Mouse (Mus musculus): ENCODE measurements around the gene Lrwd1. TPM values are rescaled to one million over a fixed set of nuclear protein-coding genes. Genes with fewer than 3 reads are reported as not detected.

The Lrwd1 gene
- polyA plus RNA-seq, 1 experiment from 2014 or later = 37.7 TPM

- H3K36me3 ChIP-seq = no peaks in the 10 kb centered on the region
- 83% methylated on average over 3 of the region's 3 CpGs for whole genome bisulfite sequencing
- no peaks in the 10 kb centered on the region for H3K9me3 ChIP-seq
- H3K4me2 ChIP-seq (replicated peaks) = no peak overlapping the region
- no peak overlapping the region for H3K9ac ChIP-seq
- ATAC-seq (ENCODE audit: low FRiP score, low read depth) = no peak
- no peaks in the 10 kb centered on the region for H3K27me3 ChIP-seq (replicated peaks)
- H3K4me3 ChIP-seq = no peak overlapping the region
- no peaks in the 10 kb centered on the region for H3K4me1 ChIP-seq
- no peak overlapping the region for H3K27ac ChIP-seq
Measured at GRCm38 (mm10) chr5:136109042-136109441, 26.8 kb downstream of the Lrwd1 start.

DNA sequence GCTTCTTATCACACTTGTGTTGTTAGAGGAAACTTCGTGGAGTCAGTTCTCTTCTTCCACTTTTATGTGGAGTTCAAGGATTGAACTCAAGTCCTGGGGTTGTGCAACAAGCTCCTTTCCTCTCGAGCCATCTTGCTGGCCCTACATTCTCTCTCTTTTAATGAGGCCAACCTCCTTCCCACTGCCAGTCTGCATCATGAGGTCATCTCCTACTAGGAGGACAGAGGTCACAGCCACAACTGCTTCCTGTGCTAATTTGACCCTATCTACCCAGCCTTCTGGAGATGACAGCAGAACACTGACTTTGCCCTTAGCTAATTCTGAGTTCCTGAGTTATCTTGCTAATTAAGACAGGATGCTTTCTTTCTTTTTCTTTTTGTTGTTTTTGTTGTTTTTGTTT is 27.4 kb downstream of the Lrwd1 start:
- no peak overlapping the region for H3K9ac ChIP-seq
- no peaks in the 10 kb centered on the region for H3K4me1 ChIP-seq
- no peak overlapping the region for H3K4me2 ChIP-seq (replicated peaks)
- H3K4me3 ChIP-seq = no peak overlapping the region
- H3K27ac ChIP-seq = no peak overlapping the region
- 73% methylated on average over 2 of the region's 2 CpGs for WGBS
- no peaks in the 10 kb centered on the region for H3K36me3 ChIP-seq
- H3K9me3 ChIP-seq = no peaks in the 10 kb centered on the region
- H3K27me3 ChIP-seq (replicated peaks) = peaks cover 4% of the 10 kb centered on the region; the same call in 1 of the 2 replicates
- ATAC-seq (ENCODE audit: low FRiP score, low read depth) = no peak

DNA sequence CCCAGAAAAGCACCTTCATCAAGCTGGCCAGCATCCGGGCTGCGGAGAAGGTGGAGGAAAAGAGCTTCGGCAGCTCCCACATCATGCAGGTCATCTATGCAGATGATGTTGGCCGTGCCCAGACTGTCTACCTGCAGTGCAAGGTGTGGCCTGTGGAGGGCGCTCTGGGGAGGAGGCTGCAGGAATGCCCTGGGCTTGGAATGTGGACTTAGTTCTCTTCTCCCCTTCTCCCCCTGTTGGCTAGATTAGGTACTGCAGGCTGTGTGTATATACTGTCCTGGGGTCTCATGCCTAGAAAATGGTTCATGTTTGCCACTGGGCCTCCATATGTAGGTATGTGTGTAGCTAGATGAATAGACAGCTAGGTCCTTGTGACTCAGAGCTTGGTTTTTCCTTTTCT is 31.4 kb downstream of the Lrwd1 start:
- Histone ChIP-seq H3K27ac (no peak overlapping the region), H3K9me3 (no peaks in the 10 kb centered on the region), H3K4me2 (replicated peaks) (no peak overlapping the region), H3K4me3 (no peak overlapping the region), H3K27me3 (replicated peaks) (peaks cover 19% of the 10 kb centered on the region), H3K4me1 (peaks cover 4% of the 10 kb centered on the region), H3K36me3 (no peaks in the 10 kb centered on the region), H3K9ac (no peak overlapping the region)
- 83% methylated on average over 5 of the region's 5 CpGs for WGBS
- ATAC-seq (ENCODE audit: low FRiP score, low read depth) = no peak

GRCm38 (mm10) chr5:136102099-136102820 is 33.6 kb downstream of the Lrwd1 start:
- Histone ChIP-seq H3K4me2 (replicated peaks) (peak overlapping the region; percentile 68), H3K27me3 (replicated peaks) (peaks cover 19% of the 10 kb centered on the region), H3K4me1 (peaks cover 4% of the 10 kb centered on the region), H3K9ac (no peak overlapping the region), H3K36me3 (no peaks in the 10 kb centered on the region), H3K4me3 (peak overlapping the region; percentile 27), H3K9me3 (no peaks in the 10 kb centered on the region), H3K27ac (no peak overlapping the region)
- peak; percentile 65 for ATAC-seq (ENCODE audit: low FRiP score, low read depth)
- WGBS = 7% methylated on average over 41 of the region's 41 CpGs

GRCm38 (mm10) chr5:136098536-136098935 is 37.3 kb downstream of the Lrwd1 start:
- no peak overlapping the region for H3K4me3 ChIP-seq
- H3K9ac ChIP-seq = no peak overlapping the region
- no peak overlapping the region for H3K27ac ChIP-seq
- H3K9me3 ChIP-seq = no peaks in the 10 kb centered on the region
- ATAC-seq (ENCODE audit: low FRiP score, low read depth) = no peak
- peaks cover 4% of the 10 kb centered on the region for H3K4me1 ChIP-seq
- no peaks in the 10 kb centered on the region for H3K36me3 ChIP-seq
- 85% methylated on average over 10 of the region's 10 CpGs for WGBS
- no peak overlapping the region for H3K4me2 ChIP-seq (replicated peaks)
- H3K27me3 ChIP-seq (replicated peaks) = peaks cover 19% of the 10 kb centered on the region

GRCm38 (mm10) chr5:136095089-136095488 is 40.8 kb downstream of the Lrwd1 start:
- H3K4me3 ChIP-seq = no peak overlapping the region
- no peaks in the 10 kb centered on the region for H3K36me3 ChIP-seq
- no peak overlapping the region for H3K9ac ChIP-seq
- H3K27ac ChIP-seq = no peak overlapping the region
- ATAC-seq (ENCODE audit: low FRiP score, low read depth) = no peak
- H3K27me3 ChIP-seq (replicated peaks) = peaks cover 3% of the 10 kb centered on the region
- WGBS = 74% methylated on average over 7 of the region's 7 CpGs
- H3K9me3 ChIP-seq = no peaks in the 10 kb centered on the region
- H3K4me2 ChIP-seq (replicated peaks) = no peak overlapping the region
- H3K4me1 ChIP-seq = no peaks in the 10 kb centered on the region

DNA sequence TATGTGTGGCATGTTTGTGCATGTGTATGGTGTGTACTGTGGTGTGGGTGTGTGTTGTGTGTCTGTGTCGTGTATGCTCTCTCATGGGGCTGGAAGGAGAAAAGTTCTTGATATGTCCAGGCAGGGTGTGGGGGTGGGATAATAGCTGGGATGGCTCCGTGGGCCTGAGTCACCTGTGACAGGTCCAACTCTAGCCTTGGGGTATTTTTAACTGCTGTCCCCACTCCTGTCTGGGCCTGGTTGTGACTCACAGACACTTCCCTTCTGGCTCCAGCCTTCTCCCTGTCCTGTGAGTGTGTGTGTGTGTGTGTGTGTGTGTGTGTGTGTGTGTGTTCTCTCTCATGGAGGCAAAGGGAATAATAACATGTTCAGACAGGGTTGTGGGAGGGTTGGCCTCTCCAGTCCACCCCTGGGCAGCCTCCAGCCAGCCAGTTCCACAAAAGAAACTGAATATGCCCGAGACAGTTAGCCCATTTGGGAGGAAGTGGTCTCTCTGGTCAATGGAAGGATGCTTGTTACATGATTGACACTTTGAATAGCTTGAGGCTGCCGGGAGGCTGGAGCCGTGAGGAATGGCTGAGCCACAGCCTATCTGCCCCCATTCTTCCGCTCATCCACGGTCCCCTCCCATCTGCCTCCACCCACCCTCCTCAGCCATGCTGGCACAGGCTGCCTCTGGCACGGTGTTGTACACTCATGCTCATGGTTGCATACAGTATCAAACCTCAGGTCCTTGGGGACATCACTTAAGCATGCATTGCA is 41.4 kb downstream of the Lrwd1 start:
- Histone ChIP-seq H3K4me1 (no peaks in the 10 kb centered on the region), H3K27me3 (replicated peaks) (peaks cover 3% of the 10 kb centered on the region), H3K4me3 (no peak overlapping the region), H3K4me2 (replicated peaks) (no peak overlapping the region), H3K9me3 (no peaks in the 10 kb centered on the region), H3K27ac (no peak overlapping the region), H3K36me3 (no peaks in the 10 kb centered on the region), H3K9ac (no peak overlapping the region)
- no peak for ATAC-seq (ENCODE audit: low FRiP score, low read depth)
- 69% methylated on average over 8 of the region's 8 CpGs for WGBS

- Histone ChIP-seq H3K27me3 (replicated peaks) (peaks cover 3% of the 10 kb centered on the region; the same call in 1 of the 2 replicates), H3K4me2 (replicated peaks) (no peak overlapping the region), H3K4me1 (no peaks in the 10 kb centered on the region), H3K9me3 (no peaks in the 10 kb centered on the region), H3K9ac (no peak overlapping the region), H3K27ac (no peak overlapping the region), H3K4me3 (no peak overlapping the region), H3K36me3 (no peaks in the 10 kb centered on the region)
- WGBS = 72% methylated on average over 5 of the region's 5 CpGs
- no peak for ATAC-seq (ENCODE audit: low FRiP score, low read depth)
Measured at GRCm38 (mm10) chr5:136091927-136092326, 43.9 kb downstream of the Lrwd1 start.

DNA sequence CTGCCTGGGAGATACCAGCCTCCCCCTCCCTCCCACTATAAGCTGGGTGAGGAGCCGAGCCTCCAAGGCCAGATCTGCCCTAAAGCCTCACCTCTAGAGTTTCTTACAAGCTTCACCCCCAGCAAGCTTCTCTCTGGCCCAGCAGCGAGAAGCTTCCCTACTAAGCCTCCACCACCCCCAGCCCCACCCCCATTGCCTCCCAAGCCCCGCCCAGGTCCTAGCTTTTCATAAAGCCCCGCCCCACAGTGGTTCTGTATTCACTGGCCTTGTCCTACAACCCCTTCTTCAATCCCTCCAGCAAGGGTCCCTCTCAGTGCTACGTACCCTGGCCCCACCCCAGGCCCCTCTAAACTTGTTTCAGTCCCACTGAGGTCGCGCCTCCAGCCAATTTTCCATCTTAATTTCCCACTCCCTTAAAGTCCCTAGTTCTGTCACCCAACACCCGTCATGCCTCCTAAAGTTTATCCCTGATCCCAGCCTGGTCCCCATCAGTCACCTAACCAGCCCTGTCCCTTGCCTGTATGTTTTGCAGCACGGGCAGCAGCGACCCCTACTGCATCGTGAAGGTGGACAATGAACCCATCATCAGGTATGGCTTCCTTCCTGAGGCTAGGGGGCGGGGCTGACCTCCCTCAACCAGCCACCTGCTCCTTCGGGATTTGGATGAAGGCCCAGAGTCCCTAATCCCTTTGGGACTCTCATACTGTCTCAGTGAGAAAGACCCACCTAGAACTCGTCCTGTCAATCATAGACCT is 46.9 kb downstream of the Lrwd1 start:
- Histone ChIP-seq H3K36me3 (no peaks in the 10 kb centered on the region), H3K4me1 (peaks cover 17% of the 10 kb centered on the region), H3K9me3 (no peaks in the 10 kb centered on the region), H3K27ac (no peak overlapping the region), H3K9ac (no peak overlapping the region), H3K27me3 (replicated peaks) (peaks cover 13% of the 10 kb centered on the region), H3K4me3 (no peak overlapping the region), H3K4me2 (replicated peaks) (no peak overlapping the region)
- 19% methylated on average over 14 of the region's 14 CpGs for WGBS
- ATAC-seq (ENCODE audit: low FRiP score, low read depth) = no peak

DNA sequence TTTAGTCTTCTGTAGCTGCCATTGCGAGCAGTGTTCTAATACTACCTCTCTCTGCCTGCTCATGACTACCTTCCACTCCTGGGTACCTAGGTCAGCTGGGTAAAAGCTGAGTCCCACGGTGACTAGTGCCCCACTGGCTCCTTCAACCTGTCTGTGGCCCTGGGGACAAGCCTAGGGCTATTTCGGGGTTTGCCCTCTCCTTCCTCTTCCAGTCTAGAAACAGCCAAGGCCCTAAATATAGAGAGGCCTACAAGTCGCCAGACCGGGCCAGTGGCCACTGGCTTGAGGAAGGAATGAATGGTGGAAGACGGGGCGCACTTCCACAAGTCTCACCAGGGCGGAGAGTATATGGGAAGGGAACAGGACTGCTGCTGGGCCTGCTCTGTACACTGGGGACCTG is 49.6 kb downstream of the Lrwd1 start:
- no peaks in the 10 kb centered on the region for H3K9me3 ChIP-seq
- no peak overlapping the region for H3K9ac ChIP-seq
- peaks cover 14% of the 10 kb centered on the region for H3K27me3 ChIP-seq (replicated peaks)
- no peaks in the 10 kb centered on the region for H3K36me3 ChIP-seq
- no peak overlapping the region for H3K27ac ChIP-seq
- H3K4me2 ChIP-seq (replicated peaks) = no peak overlapping the region
- 92% methylated on average over 8 of the region's 8 CpGs for WGBS
- no peak for ATAC-seq (ENCODE audit: low FRiP score, low read depth)
- no peak overlapping the region for H3K4me3 ChIP-seq
- H3K4me1 ChIP-seq = peaks cover 17% of the 10 kb centered on the region

GRCm38 (mm10) chr5:136084891-136085651 is 50.8 kb downstream of the Lrwd1 start:
- Histone ChIP-seq H3K4me2 (replicated peaks) (peak overlapping the region; percentile 83), H3K27me3 (replicated peaks) (peaks cover 14% of the 10 kb centered on the region), H3K27ac (0 out of 2 replicates have a peak overlapping the region, but pooled peaks have one; percentile 3), H3K36me3 (no peaks in the 10 kb centered on the region), H3K4me1 (peaks cover 17% of the 10 kb centered on the region), H3K9me3 (no peaks in the 10 kb centered on the region), H3K4me3 (peak overlapping the region; percentile 52; the same call in 1 of the 2 replicates), H3K9ac (peak overlapping the region; percentile 33; the same call in 1 of the 2 replicates)
- 3% methylated on average over 21 of the region's 21 CpGs for WGBS
- peak; percentile 59 for ATAC-seq (ENCODE audit: low FRiP score, low read depth)
